Mouse (Mus musculus): Measurements from ENCODE around the gene Zc3h18.

- no peak for TF ChIP-seq POLR2A (IDR thresholded peaks at IDR 0.05; ENCODE audit: low read depth, low read length)
- TF ChIP-seq CTCF (IDR thresholded peaks at IDR 0.05; ENCODE audit: borderline replicate concordance, insufficient read depth, low read length): no peak
Measured at GRCm38 (mm10) chr8:122362271-122362670, 14.1 kb upstream of the Zc3h18 start.
